In the genomic region with DNA sequence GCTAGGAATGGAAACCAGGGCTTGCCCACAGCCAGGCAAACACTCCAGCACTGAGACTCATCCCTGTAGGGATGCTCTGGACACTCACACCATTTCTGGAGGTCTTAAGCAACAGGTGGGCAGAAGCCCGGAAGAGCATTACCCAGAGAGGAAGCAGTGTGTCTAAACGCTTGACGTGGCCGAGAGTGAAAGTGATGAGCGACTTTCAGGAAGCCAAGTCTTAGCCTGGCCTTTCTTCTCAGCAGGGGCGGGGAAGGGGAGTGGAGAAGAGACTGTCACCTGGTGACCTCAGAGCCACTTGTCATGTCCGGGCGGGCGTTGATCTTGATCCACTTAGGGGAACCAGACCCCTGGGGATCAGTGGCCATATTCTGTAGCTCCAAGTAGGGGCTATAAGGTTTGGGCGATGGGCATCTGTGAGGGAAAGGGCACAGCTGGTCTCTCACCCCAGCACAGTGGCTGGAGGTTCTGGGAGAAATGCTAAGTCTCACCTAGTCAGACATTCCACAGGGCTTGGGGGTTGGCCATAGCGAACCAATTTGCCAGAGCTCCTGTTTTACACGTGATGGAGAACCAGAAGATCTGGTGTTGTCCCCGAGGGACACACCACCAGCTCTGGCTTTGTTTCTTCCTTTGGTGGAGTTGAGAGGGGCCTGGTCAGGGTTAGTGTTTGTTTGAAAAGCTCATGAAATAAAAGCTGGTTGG, we compare ENCODE assay signal across 11 mouse cellular contexts. TPM values are rescaled to one million over a fixed set of nuclear protein-coding genes. Genes with fewer than 3 reads are reported as not detected.
A peak's percentile ranks its signal among the peaks of the same experiment; 100 is the strongest.
DNase-seq lines count a peak whose midpoint lies in the region; ATAC-seq and TF ChIP-seq lines count a peak whose summit lies in the region.
"Had no signal": no experiment of that assay in that cellular context is flagged by ENCODE, and none has a peak within 500 bp of the region (broad histone marks: within the 10 kb centered on the region; RNA-seq: fewer than 3 reads in every experiment).

No protein-coding gene starts in this region.

- intact Hi-C loops in heart, postnatal 36 days (cut with DNase I) = no loop called here

- no peak for TF ChIP-seq CTCF in liver, adult 2 months (IDR thresholded peaks at IDR 0.05; ENCODE audit: low read depth, low read length)
- no peak for TF ChIP-seq CTCF in bone marrow macrophage, adult 2 months (IDR thresholded peaks at IDR 0.05; ENCODE audit: low read depth, low read length)

- H3K4me1 ChIP-seq in liver, adult 2 months (ENCODE audit: control insufficient read depth, insufficient read depth, low read length) = peaks cover 38% of the 10 kb centered on the region
- H3K4me1 ChIP-seq in bone marrow macrophage, adult 2 months (ENCODE audit: control insufficient read depth, insufficient read depth, low read length) = peaks cover 29% of the 10 kb centered on the region
- peaks cover 12% of the 10 kb centered on the region for H3K4me1 ChIP-seq in liver, embryonic 11.5 days (replicated peaks; ENCODE audit: control insufficient read depth, insufficient read depth, low read length)

- no peak for ATAC-seq in liver, embryonic 11.5 days (replicated peaks; ENCODE audit: low FRiP score)

- H3K27ac ChIP-seq in liver, adult 2 months (replicated peaks; ENCODE audit: insufficient read depth, low read depth, low read length) = peak overlapping the region; percentile 81
- peak overlapping the region; percentile 7; the same call in 1 of the 2 replicates for H3K27ac ChIP-seq in bone marrow macrophage, adult 2 months (ENCODE audit: insufficient read depth, low read depth, low read length)
- H3K27ac ChIP-seq in liver, embryonic 11.5 days (ENCODE audit: low read depth, low read length) = peak overlapping the region; percentile 22; the same call in 1 of the 2 replicates

- no peak for TF ChIP-seq POLR2A in liver, adult 2 months (IDR thresholded peaks at IDR 0.05; ENCODE audit: extremely low read depth, insufficient read depth, low read length)
- no peak for TF ChIP-seq POLR2A in bone marrow macrophage, adult 2 months (IDR thresholded peaks at IDR 0.05; ENCODE audit: borderline replicate concordance, low read depth, low read length)

- no peaks in the 10 kb centered on the region for H3K36me3 ChIP-seq in liver, adult 2 months (ENCODE audit: control insufficient read depth, insufficient read depth, low read length)
- H3K36me3 ChIP-seq in liver, embryonic 11.5 days (ENCODE audit: control insufficient read depth, insufficient read depth, low read length) = peaks cover 17% of the 10 kb centered on the region; the same call in 1 of the 2 replicates

- H3K79me2 ChIP-seq in liver, adult 2 months (ENCODE audit: control insufficient read depth, insufficient read depth, low read length) = peaks cover 24% of the 10 kb centered on the region

- 24% methylated on average over 13 of the region's 13 CpGs for WGBS in liver, adult 2 months
- WGBS in liver, embryonic 11.5 days = 68% methylated on average over 13 of the region's 13 CpGs

- H3K4me2 ChIP-seq in liver, embryonic 11.5 days = 0 out of 2 replicates have a peak overlapping the region, but pooled peaks have one; percentile 18

- no peaks in the 10 kb centered on the region; the same call in 1 of the 2 replicates for H3K9me3 ChIP-seq in liver, embryonic 11.5 days (ENCODE audit: control insufficient read depth, low read length)

- peak overlapping the region; percentile 25 for H3K4me3 ChIP-seq in liver, adult 2 months (ENCODE audit: insufficient read depth, low read depth, low read length)
- H3K4me3 ChIP-seq in bone marrow macrophage, adult 2 months (ENCODE audit: insufficient read depth, low read length) = no peak overlapping the region
- no peak overlapping the region for H3K4me3 ChIP-seq in liver, embryonic 11.5 days (ENCODE audit: low read depth, low read length)
- H3K4me3 ChIP-seq: megakaryocyte, embryonic 14.5 days had no signal

- H3K27me3 ChIP-seq in liver, adult 2 months (ENCODE audit: control insufficient read depth, insufficient read depth, low read length) = no peaks in the 10 kb centered on the region
- H3K27me3 ChIP-seq in liver, embryonic 11.5 days (replicated peaks; ENCODE audit: control insufficient read depth, insufficient read depth, low read length) = no peaks in the 10 kb centered on the region
- H3K27me3 ChIP-seq: megakaryocyte, embryonic 14.5 days had no signal

- peak; percentile 79 for DNase-seq in liver, adult 2 months (ENCODE audit: extremely low read depth, low read depth, low spot score)
- DNase-seq in liver = no peak
- DNase-seq in liver, embryonic 11.5 days (ENCODE audit: low spot score) = no peak
- peak; percentile 72 to 77 for DNase-seq in spleen, postnatal 36 days (ENCODE audit: low spot score in 2 of 2)
- DNase-seq in heart, postnatal 36 days = no peak
- no peak for DNase-seq in right cerebral cortex, postnatal 36 days (ENCODE audit: low spot score in 2 of 2)
- DNase-seq in kidney, adult 9 months = no peak
- DNase-seq: cerebellum, adult 11-12 months; kidney, adult 18-20 months had no signal

- peak overlapping the region; percentile 41 for H3K9ac ChIP-seq in liver, adult 2 months (ENCODE audit: low read depth, low read length)
- no peak overlapping the region for H3K9ac ChIP-seq in liver, embryonic 11.5 days (ENCODE audit: low read depth, low read length)

RNA-seq across cellular contexts. Expression of gene Slc6a6, which starts 22.4 kb away (rescaled TPM):
- total RNA-seq in liver, adult 2 months (2014; rRNA removed) = 34.8 and 66.5 TPM in 2 replicates
- polyA plus RNA-seq in liver, adult 2 months (2012; rRNA removed) = 89.0 and 96.5 TPM in 2 replicates
- polyA plus RNA-seq in bone marrow macrophage, adult 2 months (2012; ENCODE audit: insufficient read depth, insufficient read length, missing spikeins) = 510 and 575 TPM in 2 replicates
- polyA plus RNA-seq in liver, embryonic 11.5 days (2014; fragmentation: Nextera tagmentation; extraction: Ambion mirVana) = 30.3 and 33.2 TPM in 2 replicates
- 100 to 1,000 TPM; 101 to 102 TPM for total RNA-seq in heart, postnatal 36 days (2021)

Comparison
In these comparisons a context has a peak if more than half of its experiments do, and no peak if none do; other contexts are left out.
1. DNase-seq: peak in liver, adult 2 months (single experiment) and spleen, postnatal 36 days (2 of 2); none in liver (single experiment), liver, embryonic 11.5 days (single experiment), heart, postnatal 36 days (0 of 2), right cerebral cortex, postnatal 36 days (0 of 2) and kidney, adult 9 months (single experiment).
2. H3K27ac ChIP-seq: peak in every context shown above with its lines; median percentile 81 in liver, adult 2 months; 22 in liver, embryonic 11.5 days; 7 in bone marrow macrophage, adult 2 months.